Mouse (Mus musculus): ENCODE measurements at regions not wholly inside any gene's neighbourhood (a gene's known extent, or its start where the extent isn't known, plus 50 kb on each side); places are given as distances from the start of the nearest gene placed in this dataset.

DNA sequence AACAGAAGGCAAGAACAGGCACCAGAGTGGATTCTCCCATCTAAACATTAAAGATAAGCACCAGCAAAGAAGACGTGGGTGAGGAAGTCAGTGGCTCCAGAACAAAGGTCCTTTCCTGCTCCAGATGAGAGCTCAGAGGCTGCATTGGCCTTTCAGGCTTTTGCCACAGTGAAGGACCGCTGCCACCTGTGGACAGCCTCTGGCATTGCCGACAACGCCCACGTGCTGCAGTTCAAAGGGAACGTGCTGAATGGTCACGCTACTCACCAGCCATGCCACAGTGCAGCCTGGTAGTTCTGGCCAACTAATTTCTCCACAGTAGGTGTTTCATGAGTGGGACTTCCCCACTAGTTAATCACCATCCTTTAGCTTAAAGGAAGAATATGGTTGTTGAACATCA is 365.1 kb downstream of the Dmrt2 start:
- in situ Hi-C loops (cut with MboI, MseI), result no loop called here

DNA sequence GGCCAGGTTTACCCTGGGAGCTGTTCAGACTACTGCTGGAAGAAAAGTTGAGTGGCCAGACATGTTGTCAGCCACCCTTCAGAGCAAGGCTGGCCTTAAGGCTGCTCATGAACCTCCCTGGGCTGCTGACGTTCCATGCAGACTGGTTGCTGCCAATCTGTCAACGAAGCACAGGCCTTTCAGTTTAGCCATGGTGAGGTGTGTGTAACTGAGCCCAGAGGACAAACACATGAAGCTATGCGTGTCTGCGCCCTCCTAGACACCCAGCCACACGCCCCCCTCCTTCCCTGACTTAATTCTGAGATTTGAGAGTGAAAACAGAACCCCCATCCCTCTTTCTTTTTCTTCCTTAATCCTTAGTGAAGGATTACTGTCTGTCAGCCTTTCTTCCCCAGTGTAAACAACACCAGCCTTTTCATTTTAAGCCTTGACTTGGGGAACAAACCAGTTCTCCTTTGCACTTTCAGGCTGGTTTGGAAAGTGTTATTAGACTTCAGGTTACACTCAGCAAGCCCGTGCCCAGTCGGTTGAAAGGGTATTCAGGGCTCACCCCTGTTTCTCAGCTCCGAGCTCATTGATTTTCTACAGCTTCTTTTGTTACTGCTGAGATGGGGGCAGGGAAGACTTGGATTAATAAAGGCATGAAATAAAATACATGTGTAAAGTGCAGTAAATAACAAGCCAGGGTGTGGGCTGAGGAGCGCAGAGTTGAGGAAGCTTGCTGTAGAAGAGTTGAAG is 379.4 kb downstream of the Dmrt2 start:
- in situ Hi-C loops (cut with MboI, MseI), result no loop called here

DNA sequence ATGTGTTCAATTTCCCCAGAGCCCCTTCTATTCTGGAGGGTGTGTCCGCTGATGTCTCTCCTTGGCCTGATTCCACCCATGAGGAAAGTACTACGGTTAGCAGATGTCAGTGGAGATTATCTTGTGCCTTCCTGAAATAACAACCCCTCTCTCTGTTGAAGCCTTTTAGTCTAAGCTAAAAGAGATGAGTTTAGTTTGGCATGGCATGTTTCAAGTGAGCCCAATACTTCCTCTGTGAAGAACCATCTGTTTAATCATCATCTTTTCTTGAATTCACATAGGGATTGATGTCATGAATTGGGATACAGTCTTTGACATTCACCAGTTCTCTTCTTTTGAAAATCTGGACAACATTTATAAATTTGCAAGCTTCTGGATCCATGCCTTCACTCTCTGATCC is 387.5 kb downstream of the Dmrt2 start:
- in situ Hi-C loops (cut with MboI, MseI), result no loop called here

DNA sequence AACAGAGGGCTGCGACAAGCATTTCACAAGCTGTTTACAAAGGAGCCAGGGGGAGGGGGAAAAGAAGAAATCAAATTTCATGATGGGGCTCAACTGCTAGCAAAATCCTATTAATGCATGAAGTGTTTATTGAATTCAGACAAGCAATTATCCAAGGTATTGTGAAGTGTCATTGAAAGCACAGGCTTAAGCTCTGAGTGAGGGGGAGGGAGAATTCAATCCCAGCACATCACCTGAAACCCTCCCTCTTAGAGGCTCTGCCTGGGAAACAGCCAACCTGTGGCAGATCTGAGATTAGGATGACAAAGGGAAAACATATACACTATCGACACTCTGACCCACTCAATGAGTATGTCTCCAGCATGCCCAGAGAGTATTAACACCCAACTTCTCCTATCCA is 396.3 kb downstream of the Dmrt2 start:
- in situ Hi-C loops (cut with MboI, MseI), result no loop called here

DNA sequence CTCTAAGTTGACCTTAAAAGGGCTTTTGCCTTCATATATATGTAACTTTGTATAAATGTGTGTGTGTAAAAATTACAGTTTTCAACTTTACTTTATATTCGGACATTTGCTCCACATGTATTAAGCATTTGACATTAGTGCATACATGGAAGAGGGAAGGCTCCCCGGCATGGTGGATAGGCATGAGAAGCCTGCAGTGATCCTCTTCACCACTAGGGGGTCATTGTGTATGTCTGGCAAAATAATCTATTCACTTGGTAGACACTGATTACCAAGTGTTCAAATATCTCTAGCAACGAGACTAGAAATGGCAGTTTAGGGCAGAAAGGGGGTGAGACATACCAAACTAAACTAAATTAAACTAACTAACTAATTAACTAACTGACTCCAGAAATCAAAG is 397.7 kb downstream of the Dmrt2 start:
- in situ Hi-C loops (cut with MboI, MseI), result no loop called here

DNA sequence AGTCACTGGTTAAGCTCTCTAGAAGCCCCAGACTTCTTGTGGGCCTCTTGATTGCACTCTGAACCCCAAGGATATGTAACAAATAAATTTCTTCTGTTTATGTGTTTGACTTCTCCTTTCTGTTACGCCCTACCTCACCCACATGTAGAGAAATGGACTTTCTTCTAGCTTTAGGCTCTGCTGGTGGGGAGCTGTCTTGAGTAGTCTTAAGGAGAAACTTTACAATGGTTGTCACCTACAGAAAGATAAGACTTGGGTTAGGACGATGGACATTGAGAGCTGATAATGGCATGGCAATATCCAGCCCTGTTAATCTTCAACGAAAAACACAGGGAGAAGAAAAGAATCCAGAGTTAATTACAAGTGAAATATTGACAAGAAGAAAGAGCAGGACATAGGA is 416.1 kb downstream of the Dmrt2 start:
- in situ Hi-C loops (cut with MboI, MseI), result no loop called here

DNA sequence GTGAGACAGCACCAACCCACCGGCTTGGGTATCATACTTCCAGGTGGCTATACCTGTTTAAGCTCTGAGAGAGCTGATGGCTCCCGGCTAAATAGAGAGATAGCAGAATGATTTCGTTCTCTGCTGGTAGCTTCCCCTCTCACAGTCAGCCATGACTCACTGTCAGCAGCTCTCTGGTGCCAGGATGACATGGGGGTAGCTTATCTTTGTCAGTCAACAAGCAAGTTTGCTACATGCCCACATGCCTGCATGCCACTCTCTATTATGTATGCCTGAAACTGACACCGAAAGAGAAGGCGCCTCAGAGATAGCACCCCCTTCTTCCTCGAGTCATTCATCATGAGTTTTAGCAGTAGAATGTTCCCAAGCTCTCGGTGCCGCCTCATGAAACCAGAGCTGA is 419.2 kb downstream of the Dmrt2 start:
- in situ Hi-C loops (cut with MboI, MseI), result no loop called here

DNA sequence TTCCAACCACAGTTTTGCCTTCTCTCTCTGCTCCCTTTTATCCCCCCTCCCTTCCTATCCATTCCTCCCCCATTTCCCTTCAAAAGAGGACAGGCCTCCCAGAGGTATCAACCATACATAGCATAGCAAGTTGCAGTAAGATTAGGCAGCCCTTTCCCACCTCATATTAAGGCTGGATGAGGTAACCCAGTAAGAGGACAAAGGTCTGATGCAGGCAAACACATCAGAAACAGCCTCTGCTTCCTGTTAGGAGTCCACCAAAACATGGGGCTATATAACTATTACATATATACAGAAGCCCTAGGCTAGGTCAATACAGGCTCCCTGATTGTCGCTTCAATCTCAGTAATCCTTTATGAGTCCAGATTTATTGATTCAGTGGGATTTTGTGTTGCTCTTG is 421.6 kb downstream of the Dmrt2 start:
- in situ Hi-C loops (cut with MboI, MseI), result no loop called here

DNA sequence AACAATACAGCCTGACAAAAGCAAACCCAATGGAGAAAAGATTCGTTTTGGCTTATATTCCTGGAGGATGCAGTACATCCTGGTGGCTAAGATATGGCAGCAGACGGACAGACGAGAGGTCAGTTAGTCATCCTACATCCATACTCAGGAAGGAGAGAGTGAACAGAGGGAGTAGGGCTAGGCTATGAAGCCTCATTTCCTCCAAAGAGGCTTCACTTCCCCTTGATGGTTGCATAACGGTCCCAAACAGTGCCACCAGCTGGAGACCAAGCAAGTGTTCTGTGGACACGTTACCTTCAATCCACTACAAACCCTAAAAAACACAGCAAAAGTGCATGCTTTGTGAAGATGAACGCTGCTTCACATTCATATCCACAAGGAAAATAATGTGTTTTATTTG is 442.1 kb downstream of the Dmrt2 start:
- in situ Hi-C loops (cut with MboI, MseI), result no loop called here

DNA sequence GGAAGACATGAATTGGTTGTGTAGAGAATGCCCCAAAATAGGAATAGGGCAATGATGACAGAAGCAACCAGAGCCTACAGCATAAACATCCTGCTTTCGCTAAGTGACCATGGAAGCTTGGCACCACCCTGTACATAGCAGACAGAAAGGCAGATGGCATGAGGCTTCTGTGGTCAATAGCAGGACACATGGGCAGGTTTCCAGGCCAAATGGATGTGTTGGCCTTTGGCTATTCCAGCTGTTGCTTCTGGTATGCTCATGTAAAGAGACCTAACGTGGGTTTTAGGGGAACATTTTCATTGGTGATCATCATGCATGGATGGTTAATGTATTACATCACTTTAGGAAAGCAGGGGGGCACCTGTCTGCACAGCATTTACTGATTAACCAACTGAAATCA is 456.2 kb downstream of the Dmrt2 start:
- in situ Hi-C loops (cut with MboI, MseI), result no loop called here

DNA sequence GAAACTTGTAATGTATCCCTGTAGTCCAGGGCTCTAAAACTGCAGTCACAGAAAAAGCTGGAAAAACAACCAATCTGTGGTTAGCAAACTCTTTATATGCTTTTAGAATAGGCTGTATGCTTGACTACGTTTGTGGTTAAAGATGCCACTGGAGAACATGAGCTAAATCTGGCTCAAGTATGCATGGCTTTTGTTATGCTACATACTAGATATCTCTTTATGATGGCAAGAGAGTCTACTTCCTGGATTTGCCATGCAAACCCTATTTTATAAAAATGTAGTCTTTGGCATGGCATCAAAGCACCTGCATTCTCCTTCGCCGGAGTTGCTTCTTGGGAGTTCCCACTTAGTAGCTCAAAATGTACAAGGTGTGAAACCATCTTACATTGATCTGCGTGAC is 462.2 kb downstream of the Dmrt2 start:
- in situ Hi-C loops (cut with MboI, MseI), result no loop called here

DNA sequence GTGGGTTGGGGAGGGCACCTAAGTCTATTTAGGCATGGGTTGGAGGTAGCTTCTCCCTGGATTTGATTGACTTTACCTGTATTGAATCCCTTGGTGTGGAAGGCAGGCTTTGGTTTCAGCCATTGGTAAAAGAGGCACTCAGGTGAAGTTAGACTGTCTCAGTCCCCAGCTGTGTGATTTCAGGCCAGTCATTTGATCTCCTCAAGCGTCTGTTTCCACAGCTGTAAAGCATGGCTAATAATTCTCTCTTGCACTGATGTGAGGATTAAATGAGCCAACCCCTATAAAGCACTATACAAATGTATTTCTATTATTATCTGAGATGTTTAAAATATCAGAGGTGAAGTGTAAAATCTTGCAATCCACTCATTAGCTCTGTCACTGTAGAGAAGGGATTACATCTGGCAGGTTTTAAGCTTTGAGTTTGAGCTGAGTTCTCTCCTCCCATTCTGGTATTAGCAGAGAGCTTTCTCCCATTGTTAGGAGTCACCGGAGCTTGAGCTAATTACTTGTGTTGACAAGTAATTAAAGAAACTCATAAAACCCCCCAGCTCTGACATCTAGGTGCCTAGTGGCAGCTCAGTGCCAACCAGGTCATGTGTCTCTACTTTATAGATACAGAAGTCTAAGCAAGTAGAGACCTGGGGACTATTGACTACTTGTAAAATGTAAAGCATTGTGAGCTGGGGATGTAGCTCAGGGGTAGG is 463.3 kb downstream of the Dmrt2 start:
- in situ Hi-C loops (cut with MboI, MseI), result no loop called here

DNA sequence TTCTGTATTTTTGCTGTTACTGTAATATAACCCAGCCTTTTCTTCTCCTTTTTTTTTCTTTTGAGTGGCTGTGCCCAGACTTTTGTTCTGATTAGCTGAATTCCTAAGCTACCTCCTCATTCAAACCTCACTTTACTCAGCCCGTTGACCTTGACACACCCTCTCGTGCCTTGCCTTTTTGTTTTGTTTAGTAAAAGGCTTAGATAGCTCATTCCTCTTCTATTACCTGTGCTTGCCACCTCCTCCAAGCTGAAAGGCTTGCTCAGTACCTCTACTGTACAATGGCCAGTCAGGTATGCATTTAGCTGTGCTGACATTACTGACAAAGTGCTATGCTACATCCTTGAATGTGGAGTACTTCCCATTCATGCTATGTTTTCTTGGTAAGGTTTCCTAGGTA is 464.2 kb upstream of the Smarca2 start:
- in situ Hi-C loops (cut with MboI, MseI), result loop anchor here (5.0 kb wide), 1 partner anchor 782 kb away; no protein-coding TSS in a partner anchor

DNA sequence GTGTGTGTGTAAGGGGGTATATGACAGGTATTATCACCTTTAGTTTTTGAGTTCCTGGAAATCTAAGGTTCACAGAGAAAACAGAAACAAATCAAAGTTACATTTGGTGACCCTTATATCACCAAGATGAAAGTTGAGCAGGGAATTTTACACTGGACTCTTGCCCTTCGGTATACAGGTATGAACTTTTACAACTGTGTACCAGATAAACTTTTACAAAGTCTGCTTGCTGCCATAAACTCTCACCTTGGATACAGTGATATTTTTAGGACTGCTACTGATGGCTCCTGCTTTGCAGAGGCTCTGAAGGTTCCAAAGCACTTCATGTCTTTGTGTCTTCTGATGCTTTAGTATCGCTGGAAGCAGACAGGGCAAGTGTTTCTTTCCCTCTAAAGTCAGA is 461.3 kb upstream of the Smarca2 start:
- in situ Hi-C loops (cut with MboI, MseI), result loop anchor here (5.0 kb wide), 1 partner anchor 779 kb away; no protein-coding TSS in a partner anchor

DNA sequence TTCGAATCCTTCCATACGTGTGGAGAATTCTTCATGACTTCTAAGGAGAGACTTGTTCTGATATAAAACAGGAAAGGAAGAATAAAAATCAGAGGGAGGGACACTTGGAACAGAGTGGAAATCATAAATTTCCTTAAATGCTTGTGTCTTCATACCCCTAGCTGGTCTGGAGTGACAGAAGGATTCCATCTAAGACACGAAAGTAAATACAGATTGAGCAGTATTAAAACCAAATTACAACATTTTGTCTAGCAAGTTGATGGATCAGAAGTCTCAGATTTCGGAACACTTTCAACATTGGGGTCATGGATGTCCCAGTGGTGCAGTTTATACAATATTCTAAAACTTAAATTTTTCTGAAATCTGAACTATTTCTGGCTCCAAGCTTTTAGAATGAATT is 453.6 kb upstream of the Smarca2 start:
- in situ Hi-C loops (cut with MboI, MseI), result no loop called here

DNA sequence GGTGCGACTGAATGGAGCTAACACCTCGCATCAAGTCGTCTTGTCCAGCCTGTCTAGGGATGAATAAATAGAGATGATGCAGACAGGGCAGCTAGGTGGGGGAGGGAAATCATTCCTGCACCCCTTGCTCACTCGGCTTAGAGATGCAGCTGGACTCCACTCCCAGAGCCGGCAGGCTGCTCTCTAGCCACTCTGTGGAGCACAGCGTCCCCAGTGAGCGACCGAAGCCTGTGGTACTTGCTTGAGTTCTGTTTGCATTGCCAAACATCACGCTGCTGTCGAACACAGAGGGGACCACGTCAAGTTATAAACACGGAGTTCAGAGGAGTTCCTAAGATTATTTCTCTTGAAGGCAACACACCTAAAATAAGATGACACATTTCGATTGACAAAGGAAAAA is 439.9 kb upstream of the Smarca2 start:
- in situ Hi-C loops (cut with MboI, MseI), result no loop called here

DNA sequence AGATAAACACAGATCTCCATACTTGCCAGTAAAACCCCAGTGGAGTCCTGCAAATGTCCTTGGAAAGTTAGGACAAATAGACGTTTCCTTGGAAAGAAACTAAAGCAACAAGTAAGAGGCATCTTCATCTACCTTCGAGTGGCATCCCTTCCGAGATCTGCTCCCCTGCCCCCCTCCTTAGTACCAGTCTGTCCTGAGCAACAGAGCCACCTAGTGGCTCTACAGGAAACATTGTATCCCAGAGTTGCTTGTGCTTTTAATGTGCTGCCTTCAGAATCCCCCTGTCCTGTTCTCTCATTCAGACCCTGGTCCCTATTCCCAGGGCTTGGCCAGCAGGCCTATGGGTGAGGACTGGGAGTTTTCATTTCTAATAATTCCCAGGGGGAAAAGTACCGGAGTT is 423.1 kb upstream of the Smarca2 start:
- in situ Hi-C loops (cut with MboI, MseI), result no loop called here

DNA sequence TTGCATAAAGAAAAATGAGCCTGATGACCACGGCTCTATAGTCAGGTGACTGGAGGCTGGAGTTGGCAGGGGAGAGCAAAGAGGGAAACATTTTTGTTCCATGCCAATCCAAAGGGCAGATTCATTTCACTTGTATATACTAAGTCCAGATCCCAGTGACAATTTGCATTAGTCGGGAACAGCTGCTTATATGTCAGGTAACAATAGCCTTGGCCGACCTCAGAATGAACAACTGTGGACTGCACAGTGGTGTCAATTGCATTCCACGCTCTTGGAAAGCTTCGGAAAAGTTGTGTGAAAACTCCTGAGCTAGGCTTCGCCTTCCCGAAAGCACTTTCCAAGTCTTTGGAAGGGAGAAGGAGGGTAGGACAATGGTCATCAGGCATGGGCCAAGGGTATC is 419.8 kb upstream of the Smarca2 start:
- in situ Hi-C loops (cut with MboI, MseI), result no loop called here

DNA sequence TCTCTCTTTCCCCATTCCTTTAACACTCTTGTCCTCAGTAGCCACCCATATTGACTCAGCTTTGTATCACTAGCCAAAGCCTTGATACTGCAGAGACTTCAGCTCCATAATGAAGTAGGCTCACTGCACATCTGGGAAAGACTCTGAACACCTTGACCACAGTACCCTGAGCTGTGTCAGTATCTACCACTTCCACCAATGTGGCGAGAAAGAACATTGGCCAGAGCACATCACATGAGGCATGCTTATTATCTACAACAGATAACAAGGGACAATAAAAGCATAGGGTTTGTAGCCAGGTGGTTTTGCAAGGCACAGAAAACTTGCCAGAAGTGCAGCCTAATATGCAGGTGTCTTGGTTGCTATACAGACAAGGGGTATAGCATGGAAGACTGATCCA is 414.0 kb upstream of the Smarca2 start:
- in situ Hi-C loops (cut with MboI, MseI), result no loop called here

DNA sequence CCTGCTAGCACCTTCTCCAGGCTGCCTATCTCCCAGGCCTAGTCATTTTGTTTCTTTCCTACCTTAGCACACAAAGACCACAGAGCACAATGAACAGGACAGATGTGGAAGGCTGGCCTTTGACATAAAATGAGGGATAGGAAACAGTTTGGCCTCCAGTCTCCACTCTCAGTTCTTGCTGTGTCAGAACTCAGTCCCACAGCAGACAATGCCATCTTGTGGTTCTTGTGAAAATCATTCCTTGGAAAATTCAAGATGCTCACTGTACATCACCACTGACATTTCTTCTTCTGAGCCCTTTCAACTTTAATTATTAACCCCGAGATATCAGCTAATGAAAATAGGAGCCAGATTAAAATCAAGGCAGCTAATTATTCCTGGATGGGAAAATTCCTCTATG is 411.2 kb upstream of the Smarca2 start:
- in situ Hi-C loops (cut with MboI, MseI), result no loop called here

DNA sequence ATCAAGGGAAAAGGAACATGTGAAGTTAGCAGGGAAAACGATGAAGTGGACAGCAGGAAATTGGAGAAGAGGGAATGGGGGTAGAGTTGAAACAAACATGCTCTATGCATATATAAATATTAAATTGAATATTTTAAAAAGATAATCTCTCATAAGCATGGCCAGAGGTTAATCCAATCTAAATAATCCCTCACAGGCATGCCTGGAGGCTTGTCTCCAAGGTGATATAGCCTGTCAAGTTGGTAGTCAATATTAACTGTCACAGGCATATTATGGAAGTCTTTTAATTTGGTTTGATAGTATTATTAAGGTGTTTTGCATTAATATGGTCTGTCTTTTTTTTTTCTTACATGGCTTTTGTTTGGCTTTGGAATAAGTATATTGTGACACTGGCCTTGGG is 396.1 kb upstream of the Smarca2 start:
- in situ Hi-C loops (cut with MboI, MseI), result no loop called here

DNA sequence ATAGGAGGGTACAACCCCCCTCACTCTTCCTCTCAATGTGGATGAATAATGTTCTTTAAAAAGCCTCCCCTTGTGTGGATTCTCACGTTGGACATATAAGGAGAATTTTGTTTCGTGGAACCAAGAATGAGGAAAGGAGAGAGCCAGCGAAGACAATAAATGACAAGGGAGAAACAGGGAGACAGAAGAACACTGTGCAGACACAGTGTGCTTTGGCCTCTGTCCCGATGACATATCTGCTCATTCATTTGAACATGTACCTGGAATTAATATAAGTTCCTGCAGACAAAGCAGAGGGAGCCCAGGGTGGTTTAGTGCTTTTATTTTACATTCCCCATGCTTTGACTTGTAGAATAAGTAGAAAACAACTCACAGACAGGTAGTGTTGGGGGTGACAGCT is 370.3 kb upstream of the Smarca2 start:
- in situ Hi-C loops (cut with MboI, MseI), result no loop called here

DNA sequence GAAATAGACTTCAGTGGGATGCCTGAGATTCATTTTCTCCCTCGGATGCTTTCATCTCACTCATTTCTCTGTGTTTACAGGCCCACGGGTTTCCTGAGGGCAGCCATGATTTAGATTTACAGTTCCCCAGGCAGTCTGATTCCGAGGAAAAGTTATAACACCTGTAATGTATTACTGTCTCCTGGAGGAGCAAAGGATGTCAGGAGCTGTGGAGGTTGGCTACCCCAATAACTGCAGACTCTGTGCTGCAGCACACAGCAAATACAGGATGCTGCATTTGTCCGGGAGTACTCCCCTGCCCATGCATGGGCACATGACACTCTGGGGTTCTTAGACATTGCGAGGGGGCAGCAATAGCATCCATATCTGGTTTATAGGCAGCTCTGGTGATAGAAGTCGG is 360.8 kb upstream of the Smarca2 start:
- in situ Hi-C loops (cut with MboI, MseI), result no loop called here

DNA sequence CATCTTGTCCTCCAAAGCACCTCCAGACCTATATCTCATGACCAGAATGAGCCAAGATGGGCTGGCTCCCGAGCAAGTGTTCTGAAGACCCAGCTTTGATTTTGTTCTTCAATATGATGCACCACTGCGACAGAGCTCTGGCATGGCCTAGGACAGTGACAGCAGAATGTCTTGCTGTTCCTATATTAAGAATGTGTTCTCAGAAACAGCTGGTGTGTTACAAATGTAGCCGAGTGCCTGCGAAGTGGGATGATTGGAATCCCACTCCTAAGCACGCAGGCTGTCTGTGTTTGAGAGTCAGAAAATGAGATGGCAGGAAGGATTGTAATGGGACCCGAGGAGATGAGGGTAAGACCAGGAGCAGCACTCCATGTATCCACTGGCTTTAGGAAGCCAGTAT is 355.1 kb upstream of the Smarca2 start:
- in situ Hi-C loops (cut with MboI, MseI), result no loop called here
